Mouse (Mus musculus): ENCODE results near the gene Olig3.

- TF ChIP-seq CTCF (IDR thresholded peaks at IDR 0.05; ENCODE audit: low read depth, low read length) (no peak), POLR2A (IDR thresholded peaks at IDR 0.05; ENCODE audit: insufficient read depth, low read length) (no peak), EP300 (IDR thresholded peaks at IDR 0.05; ENCODE audit: insufficient read depth, low read depth, low read length) (no peak)
Measured at GRCm38 (mm10) chr10:19354146-19354545, 2.2 kb upstream of the Olig3 start.
